Mouse (Mus musculus): ENCODE data around the gene Pkhd1. TPM values are rescaled to one million over a fixed set of nuclear protein-coding genes. Genes with fewer than 3 reads are reported as not detected.
"Not testable (repeated sequence)": the region's sequence is repeated elsewhere in the genome, so short reads cannot be mapped to it uniquely, and the experiment has no call there.

Pkhd1 gene
- polyA plus RNA-seq, 1 experiment from 2014 or later: not detected

GRCm38 (mm10) chr1:20150627-20151026, 467.2 kb downstream of the Pkhd1 start:
- 67% methylated on average over 4 of the region's 4 CpGs for WGBS (ENCODE audit: insufficient replicate concordance)
- not testable (repeated sequence) for H3K4me3 ChIP-seq (ENCODE audit: low read depth, low read length); H3K27me3 ChIP-seq (ENCODE audit: control insufficient read depth, insufficient read depth, low read length); H3K4me2 ChIP-seq; H3K36me3 ChIP-seq (ENCODE audit: control insufficient read depth, insufficient read depth, low read length); ATAC-seq (replicated peaks; ENCODE audit: insufficient number of reproducible peaks, low FRiP score, low TSS enrichment); H3K9ac ChIP-seq (ENCODE audit: low read depth, low read length); H3K27ac ChIP-seq (ENCODE audit: low read depth, low read length); H3K9me3 ChIP-seq (replicated peaks; ENCODE audit: control insufficient read depth, low read length); H3K4me1 ChIP-seq (ENCODE audit: control insufficient read depth, insufficient read depth, low read length)

- Histone ChIP-seq H3K4me2 (no peak overlapping the region), H3K9ac (ENCODE audit: low read depth, low read length) (no peak overlapping the region), H3K9me3 (replicated peaks; ENCODE audit: control insufficient read depth, low read length) (no peaks in the 10 kb centered on the region), H3K4me3 (ENCODE audit: low read depth, low read length) (no peak overlapping the region), H3K4me1 (ENCODE audit: control insufficient read depth, insufficient read depth, low read length) (no peaks in the 10 kb centered on the region), H3K27ac (ENCODE audit: low read depth, low read length) (no peak overlapping the region), H3K36me3 (ENCODE audit: control insufficient read depth, insufficient read depth, low read length) (no peaks in the 10 kb centered on the region), H3K27me3 (ENCODE audit: control insufficient read depth, insufficient read depth, low read length) (no peaks in the 10 kb centered on the region)
- ATAC-seq (replicated peaks; ENCODE audit: insufficient number of reproducible peaks, low FRiP score, low TSS enrichment): no peak
- 58% methylated on average over 2 of the region's 2 CpGs for WGBS (ENCODE audit: insufficient replicate concordance)
These were observed 467.8 kb downstream of the Pkhd1 start for GRCm38 (mm10) chr1:20150016-20150415.

- WGBS (ENCODE audit: insufficient replicate concordance): 81% methylated on average over 3 of the region's 3 CpGs
- H3K9ac ChIP-seq (ENCODE audit: low read depth, low read length): no peak overlapping the region
- no peaks in the 10 kb centered on the region for H3K9me3 ChIP-seq (replicated peaks; ENCODE audit: control insufficient read depth, low read length)
- no peak overlapping the region for H3K27ac ChIP-seq (ENCODE audit: low read depth, low read length)
- H3K4me3 ChIP-seq (ENCODE audit: low read depth, low read length): no peak overlapping the region
- no peaks in the 10 kb centered on the region for H3K36me3 ChIP-seq (ENCODE audit: control insufficient read depth, insufficient read depth, low read length)
- no peak overlapping the region for H3K4me2 ChIP-seq
- H3K4me1 ChIP-seq (ENCODE audit: control insufficient read depth, insufficient read depth, low read length): no peaks in the 10 kb centered on the region
- H3K27me3 ChIP-seq (ENCODE audit: control insufficient read depth, insufficient read depth, low read length): no peaks in the 10 kb centered on the region
- ATAC-seq (replicated peaks; ENCODE audit: insufficient number of reproducible peaks, low FRiP score, low TSS enrichment): no peak
These were observed 481.7 kb downstream of the Pkhd1 start for GRCm38 (mm10) chr1:20136205-20136604.

- WGBS (ENCODE audit: insufficient replicate concordance): 50% methylated on average over 4 of the region's 4 CpGs
- H3K9me3 ChIP-seq (replicated peaks; ENCODE audit: control insufficient read depth, low read length): no peaks in the 10 kb centered on the region
These were observed 482.7 kb downstream of the Pkhd1 start for GRCm38 (mm10) chr1:20135065-20135618.

GRCm38 (mm10) chr1:20133636-20134035, 484.2 kb downstream of the Pkhd1 start:
- H3K4me2 ChIP-seq: no peak overlapping the region
- H3K36me3 ChIP-seq (ENCODE audit: control insufficient read depth, insufficient read depth, low read length): no peaks in the 10 kb centered on the region
- H3K27ac ChIP-seq (ENCODE audit: low read depth, low read length): no peak overlapping the region
- 51% methylated on average over 4 of the region's 4 CpGs for WGBS (ENCODE audit: insufficient replicate concordance)
- no peaks in the 10 kb centered on the region for H3K9me3 ChIP-seq (replicated peaks; ENCODE audit: control insufficient read depth, low read length)
- no peaks in the 10 kb centered on the region for H3K27me3 ChIP-seq (ENCODE audit: control insufficient read depth, insufficient read depth, low read length)
- ATAC-seq (replicated peaks; ENCODE audit: insufficient number of reproducible peaks, low FRiP score, low TSS enrichment): no peak
- no peak overlapping the region for H3K4me3 ChIP-seq (ENCODE audit: low read depth, low read length)
- no peaks in the 10 kb centered on the region for H3K4me1 ChIP-seq (ENCODE audit: control insufficient read depth, insufficient read depth, low read length)
- no peak overlapping the region for H3K9ac ChIP-seq (ENCODE audit: low read depth, low read length)

More at GRCm38 (mm10) chr1:20135065-20135618, 482.7 kb downstream of the Pkhd1 start:
- H3K4me2 ChIP-seq: no peak overlapping the region
- no peak overlapping the region for H3K27ac ChIP-seq (ENCODE audit: low read depth, low read length)
- H3K36me3 ChIP-seq (ENCODE audit: control insufficient read depth, insufficient read depth, low read length): no peaks in the 10 kb centered on the region
- H3K4me3 ChIP-seq (ENCODE audit: low read depth, low read length): no peak overlapping the region
- ATAC-seq (replicated peaks; ENCODE audit: insufficient number of reproducible peaks, low FRiP score, low TSS enrichment): no peak
- H3K27me3 ChIP-seq (ENCODE audit: control insufficient read depth, insufficient read depth, low read length): no peaks in the 10 kb centered on the region
- H3K9ac ChIP-seq (ENCODE audit: low read depth, low read length): no peak overlapping the region
- no peaks in the 10 kb centered on the region for H3K4me1 ChIP-seq (ENCODE audit: control insufficient read depth, insufficient read depth, low read length)

GRCm38 (mm10) chr1:20131786-20132596, 485.9 kb downstream of the Pkhd1 start:
- ATAC-seq (replicated peaks; ENCODE audit: insufficient number of reproducible peaks, low FRiP score, low TSS enrichment): no peak
- WGBS (ENCODE audit: insufficient replicate concordance): 59% methylated on average over 6 of the region's 6 CpGs
- H3K27ac ChIP-seq (ENCODE audit: low read depth, low read length): no peak overlapping the region

GRCm38 (mm10) chr1:20117331-20117730, 500.5 kb downstream of the Pkhd1 start:
- no peak overlapping the region for H3K4me3 ChIP-seq (ENCODE audit: low read depth, low read length)
- H3K27me3 ChIP-seq (ENCODE audit: control insufficient read depth, insufficient read depth, low read length): no peaks in the 10 kb centered on the region
- H3K27ac ChIP-seq (ENCODE audit: low read depth, low read length): no peak overlapping the region
- no peaks in the 10 kb centered on the region for H3K4me1 ChIP-seq (ENCODE audit: control insufficient read depth, insufficient read depth, low read length)
- no peak for ATAC-seq (replicated peaks; ENCODE audit: insufficient number of reproducible peaks, low FRiP score, low TSS enrichment)
- no peak overlapping the region for H3K4me2 ChIP-seq
- 62% methylated on average over 1 of the region's 1 CpGs for WGBS (ENCODE audit: insufficient replicate concordance)
- no peaks in the 10 kb centered on the region for H3K36me3 ChIP-seq (ENCODE audit: control insufficient read depth, insufficient read depth, low read length)
- H3K9ac ChIP-seq (ENCODE audit: low read depth, low read length): no peak overlapping the region
- no peaks in the 10 kb centered on the region for H3K9me3 ChIP-seq (replicated peaks; ENCODE audit: control insufficient read depth, low read length)

More at GRCm38 (mm10) chr1:20131786-20132596, 485.9 kb downstream of the Pkhd1 start:
- Histone ChIP-seq H3K27me3 (ENCODE audit: control insufficient read depth, insufficient read depth, low read length) (no peaks in the 10 kb centered on the region), H3K9ac (ENCODE audit: low read depth, low read length) (no peak overlapping the region), H3K36me3 (ENCODE audit: control insufficient read depth, insufficient read depth, low read length) (no peaks in the 10 kb centered on the region), H3K4me2 (no peak overlapping the region), H3K9me3 (replicated peaks; ENCODE audit: control insufficient read depth, low read length) (no peaks in the 10 kb centered on the region), H3K4me3 (ENCODE audit: low read depth, low read length) (no peak overlapping the region), H3K4me1 (ENCODE audit: control insufficient read depth, insufficient read depth, low read length) (no peaks in the 10 kb centered on the region)

GRCm38 (mm10) chr1:20069733-20070132, 548.1 kb downstream of the Pkhd1 start:
- Histone ChIP-seq H3K27me3 (ENCODE audit: control insufficient read depth, insufficient read depth, low read length) (no peaks in the 10 kb centered on the region), H3K9ac (ENCODE audit: low read depth, low read length) (no peak overlapping the region), H3K4me2 (no peak overlapping the region), H3K9me3 (replicated peaks; ENCODE audit: control insufficient read depth, low read length) (no peaks in the 10 kb centered on the region), H3K27ac (ENCODE audit: low read depth, low read length) (no peak overlapping the region), H3K36me3 (ENCODE audit: control insufficient read depth, insufficient read depth, low read length) (no peaks in the 10 kb centered on the region), H3K4me1 (ENCODE audit: control insufficient read depth, insufficient read depth, low read length) (no peaks in the 10 kb centered on the region), H3K4me3 (ENCODE audit: low read depth, low read length) (no peak overlapping the region)
- WGBS (ENCODE audit: insufficient replicate concordance): 68% methylated on average over 3 of the region's 3 CpGs
- ATAC-seq (replicated peaks; ENCODE audit: insufficient number of reproducible peaks, low FRiP score, low TSS enrichment): no peak

GRCm38 (mm10) chr1:20058245-20058644, 559.6 kb downstream of the Pkhd1 start:
- Histone ChIP-seq H3K9ac (ENCODE audit: low read depth, low read length) (no peak overlapping the region), H3K36me3 (ENCODE audit: control insufficient read depth, insufficient read depth, low read length) (no peaks in the 10 kb centered on the region), H3K4me2 (no peak overlapping the region), H3K27me3 (ENCODE audit: control insufficient read depth, insufficient read depth, low read length) (no peaks in the 10 kb centered on the region), H3K4me3 (ENCODE audit: low read depth, low read length) (no peak overlapping the region), H3K9me3 (replicated peaks; ENCODE audit: control insufficient read depth, low read length) (no peaks in the 10 kb centered on the region), H3K27ac (ENCODE audit: low read depth, low read length) (no peak overlapping the region), H3K4me1 (ENCODE audit: control insufficient read depth, insufficient read depth, low read length) (no peaks in the 10 kb centered on the region)
- no peak; the same call in 1 of the 2 replicates for ATAC-seq (replicated peaks; ENCODE audit: insufficient number of reproducible peaks, low FRiP score, low TSS enrichment)
- WGBS (ENCODE audit: insufficient replicate concordance): 58% methylated on average over 3 of the region's 3 CpGs

All from heart, embryonic 11.5 days (tissue).